Mouse (Mus musculus): ENCODE results near the gene Dnmt3a. TPM values are rescaled to one million over a fixed set of nuclear protein-coding genes. Genes with fewer than 3 reads are reported as not detected.
"Not testable (repeated sequence)": the region's sequence is repeated elsewhere in the genome, so short reads cannot be mapped to it uniquely, and the experiment has no call there.

Gene Dnmt3a
- polyA plus RNA-seq, 1 experiment from 2014 or later, result 120 TPM

- Histone ChIP-seq H3K36me3 (peaks cover 6% of the 10 kb centered on the region; the same call in 1 of the 2 replicates), H3K4me3 (replicated peaks) (no peak overlapping the region), H3K4me2 (replicated peaks) (no peak overlapping the region), H3K27me3 (replicated peaks) (no peaks in the 10 kb centered on the region), H3K9ac (no peak overlapping the region), H3K9me3 (no peaks in the 10 kb centered on the region), H3K4me1 (replicated peaks) (peaks cover 11% of the 10 kb centered on the region; the same call in 1 of the 2 replicates), H3K27ac (no peak overlapping the region)
- no peak for ATAC-seq
- 78% methylated on average over 3 of the region's 3 CpGs for WGBS
These were observed 110.0 kb downstream of the Dnmt3a start for GRCm38 (mm10) chr12:3915852-3916251.

GRCm38 (mm10) chr12:3917668-3918341 lies 112.0 kb downstream of the Dnmt3a start:
- H3K4me2 ChIP-seq (replicated peaks), result no peak overlapping the region
- H3K27ac ChIP-seq, result no peak overlapping the region
- no peaks in the 10 kb centered on the region for H3K9me3 ChIP-seq
- H3K9ac ChIP-seq, result no peak overlapping the region
- 33% methylated on average over 14 of the region's 14 CpGs for WGBS
- H3K4me3 ChIP-seq (replicated peaks), result no peak overlapping the region
- H3K27me3 ChIP-seq (replicated peaks), result no peaks in the 10 kb centered on the region
- ATAC-seq, result peak; percentile 62
- H3K4me1 ChIP-seq (replicated peaks), result peaks cover 11% of the 10 kb centered on the region; the same call in 1 of the 2 replicates
- no peaks in the 10 kb centered on the region for H3K36me3 ChIP-seq

- Histone ChIP-seq H3K4me1 (replicated peaks) (peaks cover 11% of the 10 kb centered on the region; the same call in 1 of the 2 replicates), H3K27ac (no peak overlapping the region), H3K36me3 (no peaks in the 10 kb centered on the region), H3K27me3 (replicated peaks) (no peaks in the 10 kb centered on the region), H3K4me2 (replicated peaks) (no peak overlapping the region), H3K9ac (no peak overlapping the region), H3K9me3 (no peaks in the 10 kb centered on the region), H3K4me3 (replicated peaks) (no peak overlapping the region)
- 45% methylated on average over 3 of the region's 3 CpGs for WGBS
- no peak for ATAC-seq
These were observed 112.8 kb downstream of the Dnmt3a start for GRCm38 (mm10) chr12:3918577-3918976.

GRCm38 (mm10) chr12:3919423-3919822 lies 113.6 kb downstream of the Dnmt3a start:
- Histone ChIP-seq H3K27me3 (replicated peaks) (0 out of 2 replicates have a peak, but pooled peaks cover 2% of the 10 kb centered on the region), H3K4me1 (replicated peaks) (peaks cover 11% of the 10 kb centered on the region; the same call in 1 of the 2 replicates), H3K27ac (no peak overlapping the region), H3K4me2 (replicated peaks) (no peak overlapping the region), H3K4me3 (replicated peaks) (no peak overlapping the region), H3K9me3 (no peaks in the 10 kb centered on the region), H3K9ac (no peak overlapping the region), H3K36me3 (no peaks in the 10 kb centered on the region)
- peak; percentile 85 for ATAC-seq
- whole genome bisulfite sequencing, result 58% methylated on average over 3 of the region's 3 CpGs

- H3K27ac ChIP-seq, result no peak overlapping the region
- H3K4me2 ChIP-seq (replicated peaks), result no peak overlapping the region
- no peaks in the 10 kb centered on the region for H3K4me1 ChIP-seq (replicated peaks)
- H3K4me3 ChIP-seq (replicated peaks), result no peak overlapping the region
- H3K36me3 ChIP-seq, result no peaks in the 10 kb centered on the region
- H3K9ac ChIP-seq, result no peak overlapping the region
- H3K27me3 ChIP-seq (replicated peaks), result 0 out of 2 replicates have a peak, but pooled peaks cover 3% of the 10 kb centered on the region
- ATAC-seq, result peak; percentile 61
- 0% methylated on average over 1 of the region's 1 CpGs for WGBS
- H3K9me3 ChIP-seq, result no peaks in the 10 kb centered on the region
These were observed 120.3 kb downstream of the Dnmt3a start for GRCm38 (mm10) chr12:3926127-3926526.

- H3K9ac ChIP-seq, result no peak overlapping the region
- no peak for ATAC-seq
- WGBS, result 81% methylated on average over 3 of the region's 3 CpGs
- no peak overlapping the region for H3K4me3 ChIP-seq (replicated peaks)
- H3K27ac ChIP-seq, result no peak overlapping the region
- H3K4me1 ChIP-seq (replicated peaks), result no peaks in the 10 kb centered on the region
- H3K4me2 ChIP-seq (replicated peaks), result no peak overlapping the region
- H3K9me3 ChIP-seq, result no peaks in the 10 kb centered on the region
- H3K36me3 ChIP-seq, result no peaks in the 10 kb centered on the region
- 0 out of 2 replicates have a peak, but pooled peaks cover 3% of the 10 kb centered on the region for H3K27me3 ChIP-seq (replicated peaks)
These were observed 123.0 kb downstream of the Dnmt3a start for GRCm38 (mm10) chr12:3928841-3929240.

GRCm38 (mm10) chr12:3930090-3930865 lies 124.5 kb downstream of the Dnmt3a start:
- not testable (repeated sequence) for H3K4me1 ChIP-seq (replicated peaks); H3K4me2 ChIP-seq (replicated peaks); H3K27me3 ChIP-seq (replicated peaks); ATAC-seq; H3K9ac ChIP-seq; H3K27ac ChIP-seq; H3K4me3 ChIP-seq (replicated peaks); H3K9me3 ChIP-seq; H3K36me3 ChIP-seq
- 89% methylated on average over 36 of the region's 47 CpGs for WGBS

- Histone ChIP-seq H3K4me3 (replicated peaks) (no peak overlapping the region), H3K27me3 (replicated peaks) (no peaks in the 10 kb centered on the region), H3K4me1 (replicated peaks) (peaks cover 5% of the 10 kb centered on the region; the same call in 1 of the 2 replicates), H3K27ac (no peak overlapping the region), H3K9me3 (no peaks in the 10 kb centered on the region), H3K9ac (no peak overlapping the region), H3K36me3 (no peaks in the 10 kb centered on the region), H3K4me2 (replicated peaks) (no peak overlapping the region)
- no peak for ATAC-seq
- WGBS, result 48% methylated on average over 11 of the region's 11 CpGs
These were observed 136.2 kb downstream of the Dnmt3a start for GRCm38 (mm10) chr12:3942026-3942425.

- no peaks in the 10 kb centered on the region for H3K9me3 ChIP-seq
- no peak overlapping the region for H3K9ac ChIP-seq
- WGBS, result 53% methylated on average over 4 of the region's 4 CpGs
- no peaks in the 10 kb centered on the region for H3K36me3 ChIP-seq
- no peaks in the 10 kb centered on the region for H3K27me3 ChIP-seq (replicated peaks)
- H3K4me1 ChIP-seq (replicated peaks), result peaks cover 5% of the 10 kb centered on the region; the same call in 1 of the 2 replicates
- no peak overlapping the region for H3K4me2 ChIP-seq (replicated peaks)
- ATAC-seq, result peak; percentile 34; the same call in 1 of the 2 replicates
- H3K27ac ChIP-seq, result no peak overlapping the region
- no peak overlapping the region for H3K4me3 ChIP-seq (replicated peaks)
These were observed 138.8 kb downstream of the Dnmt3a start for GRCm38 (mm10) chr12:3944454-3945073.

GRCm38 (mm10) chr12:3947503-3947902 lies 141.7 kb downstream of the Dnmt3a start:
- no peaks in the 10 kb centered on the region for H3K27me3 ChIP-seq (replicated peaks)
- no peak overlapping the region for H3K9ac ChIP-seq
- H3K4me1 ChIP-seq (replicated peaks), result peaks cover 5% of the 10 kb centered on the region; the same call in 1 of the 2 replicates
- H3K36me3 ChIP-seq, result no peaks in the 10 kb centered on the region
- WGBS, result 71% methylated on average over 6 of the region's 6 CpGs
- no peak for ATAC-seq
- no peak overlapping the region for H3K4me2 ChIP-seq (replicated peaks)
- no peak overlapping the region for H3K4me3 ChIP-seq (replicated peaks)
- no peak overlapping the region for H3K27ac ChIP-seq
- no peaks in the 10 kb centered on the region for H3K9me3 ChIP-seq

- Histone ChIP-seq H3K36me3 (no peaks in the 10 kb centered on the region), H3K27me3 (replicated peaks) (peaks cover 17% of the 10 kb centered on the region), H3K4me3 (replicated peaks) (no peak within 1 kb of the TSS), H3K4me1 (replicated peaks) (no peaks in the 10 kb centered on the region), H3K27ac (no peak within 1 kb of the TSS), H3K4me2 (replicated peaks) (no peak within 1 kb of the TSS), H3K9ac (no peak within 1 kb of the TSS), H3K9me3 (no peaks in the 10 kb centered on the region)
- 25% methylated on average over 22 of the region's 22 CpGs for WGBS
- ATAC-seq, result no peak
These were observed 148.8 kb downstream of the Dnmt3a start, which contains the start of gene Pomc for GRCm38 (mm10) chr12:3954651-3955050. TSS of gene Pomc (plus strand) at chr12:3954951.

GRCm38 (mm10) chr12:3955371-3955770 lies 149.6 kb downstream of the Dnmt3a start:
- peaks cover 17% of the 10 kb centered on the region for H3K27me3 ChIP-seq (replicated peaks)
- H3K4me1 ChIP-seq (replicated peaks), result no peaks in the 10 kb centered on the region
- H3K9me3 ChIP-seq, result no peaks in the 10 kb centered on the region
- H3K27ac ChIP-seq, result no peak overlapping the region
- no peak overlapping the region for H3K4me3 ChIP-seq (replicated peaks)
- no peak for ATAC-seq
- no peak overlapping the region for H3K9ac ChIP-seq
- no peaks in the 10 kb centered on the region for H3K36me3 ChIP-seq
- WGBS, result 23% methylated on average over 10 of the region's 10 CpGs
- H3K4me2 ChIP-seq (replicated peaks), result no peak overlapping the region

Measured in intestine, embryonic 15.5 days (tissue).